In the genomic region with DNA sequence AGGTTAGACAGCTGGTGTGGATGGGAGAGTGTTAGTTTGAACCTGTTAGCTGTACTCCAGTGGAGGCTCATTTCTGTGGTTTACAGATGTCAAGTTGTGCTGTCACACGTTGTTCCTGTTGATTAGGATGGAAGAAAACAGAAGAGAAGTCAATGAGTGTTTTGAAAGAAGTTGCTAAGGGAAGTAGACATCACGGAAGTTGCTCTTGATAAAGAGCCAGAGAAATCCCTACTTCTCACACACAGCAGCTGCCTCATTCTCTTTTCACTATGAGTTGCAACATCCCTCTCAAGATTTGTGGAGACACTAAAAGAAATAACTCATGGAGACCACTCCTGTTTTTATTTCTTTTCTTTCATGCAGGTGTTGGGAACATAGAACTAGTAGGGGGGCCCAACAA, we compare ENCODE assay signal across 17 mouse cellular contexts.
DNase-seq lines count a peak whose midpoint lies in the region; ATAC-seq and TF ChIP-seq lines count a peak whose summit lies in the region.
"Had no signal": no experiment of that assay in that cellular context is flagged by ENCODE, and none has a peak within 500 bp of the region (broad histone marks: within the 10 kb centered on the region; RNA-seq: fewer than 3 reads in every experiment).

No protein-coding gene starts in this region.

- no peak overlapping the region for H3K27ac ChIP-seq in liver, adult 2 months (replicated peaks; ENCODE audit: insufficient read depth, low read depth, low read length)
- no peak overlapping the region for H3K27ac ChIP-seq in liver, embryonic 12.5 days
- H3K27ac ChIP-seq: embryonic facial prominence, embryonic 15.5 days; hindbrain, embryonic 10.5 days; midbrain, embryonic 10.5 days had no signal

- H3K27me3 ChIP-seq in liver, adult 2 months (ENCODE audit: control insufficient read depth, insufficient read depth, low read length), result no peaks in the 10 kb centered on the region
- H3K27me3 ChIP-seq in liver, embryonic 12.5 days (replicated peaks), result no peaks in the 10 kb centered on the region
- H3K27me3 ChIP-seq: embryonic facial prominence, embryonic 15.5 days had no signal

- H3K36me3 ChIP-seq in liver, adult 2 months (ENCODE audit: control insufficient read depth, insufficient read depth, low read length), result no peaks in the 10 kb centered on the region
- no peaks in the 10 kb centered on the region for H3K36me3 ChIP-seq in liver, embryonic 12.5 days
- H3K36me3 ChIP-seq: embryonic facial prominence, embryonic 15.5 days; hindbrain, embryonic 10.5 days; midbrain, embryonic 10.5 days had no signal

- 33% methylated on average over 2 of the region's 2 CpGs for WGBS in liver, adult 2 months
- 7% methylated on average over 2 of the region's 2 CpGs for WGBS in liver, embryonic 12.5 days (ENCODE audit: insufficient replicate concordance)

- H3K4me1 ChIP-seq in liver, adult 2 months (ENCODE audit: control insufficient read depth, insufficient read depth, low read length), result no peaks in the 10 kb centered on the region
- no peaks in the 10 kb centered on the region for H3K4me1 ChIP-seq in liver, embryonic 12.5 days
- H3K4me1 ChIP-seq: embryonic facial prominence, embryonic 15.5 days; hindbrain, embryonic 10.5 days; midbrain, embryonic 10.5 days had no signal

- no peak overlapping the region for H3K4me3 ChIP-seq in liver, adult 2 months (ENCODE audit: insufficient read depth, low read depth, low read length)
- no peak overlapping the region for H3K4me3 ChIP-seq in liver, embryonic 12.5 days
- H3K4me3 ChIP-seq: embryonic facial prominence, embryonic 15.5 days; hindbrain, embryonic 10.5 days; midbrain, embryonic 10.5 days had no signal

- H3K4me2 ChIP-seq in liver, embryonic 12.5 days, result no peak overlapping the region
- H3K4me2 ChIP-seq: embryonic facial prominence, embryonic 15.5 days had no signal

- no peak for TF ChIP-seq CTCF in liver, adult 2 months (IDR thresholded peaks at IDR 0.05; ENCODE audit: low read depth, low read length)

- no peak for TF ChIP-seq POLR2A in liver, adult 2 months (IDR thresholded peaks at IDR 0.05; ENCODE audit: extremely low read depth, insufficient read depth, low read length)

- DNase-seq in heart, adult 8-10 months (ENCODE audit: low spot score), result peak; percentile 37
- no peak for DNase-seq in heart, postnatal 25 days (ENCODE audit: low spot score)
- peak; percentile 28 for DNase-seq in liver, adult 2 months (ENCODE audit: extremely low read depth, low read depth, low spot score)
- peak; percentile 52 for DNase-seq in lung, postnatal 36 days
- DNase-seq in left cerebral cortex, adult 8-10 months (ENCODE audit: low spot score in 2 of 2), result no peak
- no peak for DNase-seq in thymus, postnatal 0 days (ENCODE audit: low spot score)
- DNase-seq: cerebellum, adult 9-11 months; embryo, embryonic 11 days; liver, postnatal 0 days; right cerebral cortex, adult 18-20 months; spleen, adult 18-20 months had no signal

- ATAC-seq in liver, embryonic 12.5 days, result no peak
- ATAC-seq in common myeloid progenitor, adult 5-6 weeks (replicated peaks; ENCODE audit: low read depth, poor library complexity, severe bottlenecking), result peak; percentile 91
- ATAC-seq: inflammation-experienced regulatory T-cells, adult 6 months; liver, postnatal 0 days had no signal

- no peaks in the 10 kb centered on the region for H3K79me2 ChIP-seq in liver, adult 2 months (ENCODE audit: control insufficient read depth, insufficient read depth, low read length)

- H3K9me3 ChIP-seq in liver, embryonic 12.5 days (replicated peaks), result no peaks in the 10 kb centered on the region
- H3K9me3 ChIP-seq: embryonic facial prominence, embryonic 15.5 days; hindbrain, embryonic 10.5 days; midbrain, embryonic 10.5 days had no signal

- no peak overlapping the region for H3K9ac ChIP-seq in liver, adult 2 months (ENCODE audit: low read depth, low read length)
- H3K9ac ChIP-seq in liver, embryonic 12.5 days, result no peak overlapping the region
- H3K9ac ChIP-seq: embryonic facial prominence, embryonic 15.5 days; liver, postnatal 0 days had no signal

- intact Hi-C loops in heart, postnatal 25 days (cut with DNase I), result no loop called here

Comparison
In these comparisons a context has a peak if more than half of its experiments do, and no peak if none do; other contexts are left out.
1. DNase-seq: peak in heart, adult 8-10 months (single experiment), liver, adult 2 months (single experiment) and lung, postnatal 36 days (single experiment); none in heart, postnatal 25 days (single experiment), left cerebral cortex, adult 8-10 months (0 of 2) and thymus, postnatal 0 days (single experiment).